Mouse (Mus musculus): ENCODE data around the gene Sned1. TPM values are rescaled to one million over a fixed set of nuclear protein-coding genes. Genes with fewer than 3 reads are reported as not detected.
A peak's percentile ranks its signal among the peaks of the same experiment; 100 is the strongest.

The Sned1 gene
- polyA plus RNA-seq, 1 experiment from 2014 or later: 5.1 TPM

- H3K4me1 ChIP-seq (replicated peaks; ENCODE audit: insufficient read depth, low read length): no peaks in the 10 kb centered on the region
- H3K36me3 ChIP-seq (ENCODE audit: insufficient read depth, low read length): peaks cover 40% of the 10 kb centered on the region
- TF ChIP-seq CTCF (IDR thresholded peaks at IDR 0.05; ENCODE audit: low read depth): no peak
- H3K9me3 ChIP-seq (replicated peaks; ENCODE audit: low read length): no peaks in the 10 kb centered on the region
- no peak overlapping the region for H3K9ac ChIP-seq (ENCODE audit: low read depth, low read length)
- 0 out of 2 replicates have a peak, but pooled peaks have one; percentile 61 for ATAC-seq (replicated peaks; ENCODE audit: low FRiP score, low read depth)
- H3K4me2 ChIP-seq (ENCODE audit: low read length): no peak overlapping the region
- no peak overlapping the region for H3K27ac ChIP-seq
- WGBS: 86% methylated on average over 3 of the region's 3 CpGs
- H3K27me3 ChIP-seq (ENCODE audit: insufficient read depth, low read length): no peaks in the 10 kb centered on the region
- DNase-seq (ENCODE audit: low spot score): no peak
- no peak overlapping the region for H3K4me3 ChIP-seq (replicated peaks; ENCODE audit: low read depth, low read length)
Observed at GRCm38 (mm10) chr1:93326446-93326845, 90.8 kb downstream of the Sned1 start.

- H3K27me3 ChIP-seq (ENCODE audit: insufficient read depth, low read length): no peaks in the 10 kb centered on the region
- DNase-seq (ENCODE audit: low spot score) (peak; percentile 4), ATAC-seq (replicated peaks; ENCODE audit: low FRiP score, low read depth) (no peak)
- no peaks in the 10 kb centered on the region for H3K9me3 ChIP-seq (replicated peaks; ENCODE audit: low read length)
- H3K27ac ChIP-seq: no peak overlapping the region
- no peak overlapping the region for H3K9ac ChIP-seq (ENCODE audit: low read depth, low read length)
- TF ChIP-seq CTCF (IDR thresholded peaks at IDR 0.05; ENCODE audit: low read depth): no peak
- H3K4me3 ChIP-seq (replicated peaks; ENCODE audit: low read depth, low read length): no peak overlapping the region
- 0 out of 2 replicates have a peak, but pooled peaks cover 3% of the 10 kb centered on the region for H3K36me3 ChIP-seq (ENCODE audit: insufficient read depth, low read length)
- no peaks in the 10 kb centered on the region for H3K4me1 ChIP-seq (replicated peaks; ENCODE audit: insufficient read depth, low read length)
- 66% methylated on average over 2 of the region's 2 CpGs for WGBS
- no peak overlapping the region for H3K4me2 ChIP-seq (ENCODE audit: low read length)
Observed at GRCm38 (mm10) chr1:93334621-93335020, 99.0 kb downstream of the Sned1 start.

- no peak for TF ChIP-seq CTCF (IDR thresholded peaks at IDR 0.05; ENCODE audit: low read depth)
- H3K27ac ChIP-seq: peak within 1 kb of the TSS; percentile 25; the same call in 1 of the 2 replicates
- H3K4me3 ChIP-seq (replicated peaks; ENCODE audit: low read depth, low read length): peak within 1 kb of the TSS; percentile 60
- 0 out of 2 replicates have a peak, but pooled peaks cover 8% of the 10 kb centered on the region for H3K36me3 ChIP-seq (ENCODE audit: insufficient read depth, low read length)
- H3K4me1 ChIP-seq (replicated peaks; ENCODE audit: insufficient read depth, low read length): 0 out of 2 replicates have a peak, but pooled peaks cover 3% of the 10 kb centered on the region
- no peaks in the 10 kb centered on the region for H3K27me3 ChIP-seq (ENCODE audit: insufficient read depth, low read length)
- H3K9me3 ChIP-seq (replicated peaks; ENCODE audit: low read length): no peaks in the 10 kb centered on the region
- DNase-seq (ENCODE audit: low spot score): peak; percentile 98
- WGBS: under 1% methylated on average over 63 of the region's 63 CpGs
- peak; percentile 94 for ATAC-seq (replicated peaks; ENCODE audit: low FRiP score, low read depth)
- peak within 1 kb of the TSS; percentile 80 for H3K4me2 ChIP-seq (ENCODE audit: low read length)
- H3K9ac ChIP-seq (ENCODE audit: low read depth, low read length): peak within 1 kb of the TSS; percentile 61
Observed at GRCm38 (mm10) chr1:93342648-93343503, 107.2 kb downstream of the Sned1 start, which contains the start of the genes Ppp1r7 and Pask. Gene Ppp1r7, plus strand, starts transcription at chr1:93342854. Gene Pask, minus strand, starts transcription at chr1:93343482.

GRCm38 (mm10) chr1:93343504-93344047, 107.9 kb downstream of the Sned1 start:
- WGBS: under 1% methylated on average over 39 of the region's 39 CpGs
- peak; percentile 95 for ATAC-seq (replicated peaks; ENCODE audit: low FRiP score, low read depth)

GRCm38 (mm10) chr1:93347176-93347575, 111.5 kb downstream of the Sned1 start:
- 0 out of 2 replicates have a peak, but pooled peaks cover 3% of the 10 kb centered on the region for H3K4me1 ChIP-seq (replicated peaks; ENCODE audit: insufficient read depth, low read length)
- H3K27me3 ChIP-seq (ENCODE audit: insufficient read depth, low read length): no peaks in the 10 kb centered on the region
- DNase-seq (ENCODE audit: low spot score) (no peak), ATAC-seq (replicated peaks; ENCODE audit: low FRiP score, low read depth) (no peak)
- H3K4me3 ChIP-seq (replicated peaks; ENCODE audit: low read depth, low read length): no peak overlapping the region
- H3K36me3 ChIP-seq (ENCODE audit: insufficient read depth, low read length): peaks cover 30% of the 10 kb centered on the region; the same call in 1 of the 2 replicates
- H3K27ac ChIP-seq: no peak overlapping the region
- TF ChIP-seq CTCF (IDR thresholded peaks at IDR 0.05; ENCODE audit: low read depth): no peak
- WGBS: 90% methylated on average over 5 of the region's 5 CpGs
- H3K4me2 ChIP-seq (ENCODE audit: low read length): no peak overlapping the region
- no peak overlapping the region for H3K9ac ChIP-seq (ENCODE audit: low read depth, low read length)
- no peaks in the 10 kb centered on the region for H3K9me3 ChIP-seq (replicated peaks; ENCODE audit: low read length)

More at GRCm38 (mm10) chr1:93343504-93344047, 107.9 kb downstream of the Sned1 start:
- peak overlapping the region; percentile 60 for H3K4me3 ChIP-seq (replicated peaks; ENCODE audit: low read depth, low read length)
- no peaks in the 10 kb centered on the region for H3K27me3 ChIP-seq (ENCODE audit: insufficient read depth, low read length)
- DNase-seq (ENCODE audit: low spot score): peak; percentile 99
- no peaks in the 10 kb centered on the region for H3K9me3 ChIP-seq (replicated peaks; ENCODE audit: low read length)
- H3K36me3 ChIP-seq (ENCODE audit: insufficient read depth, low read length): 0 out of 2 replicates have a peak, but pooled peaks cover 10% of the 10 kb centered on the region
- peak overlapping the region; percentile 61 for H3K9ac ChIP-seq (ENCODE audit: low read depth, low read length)
- H3K27ac ChIP-seq: peak overlapping the region; percentile 5; the same call in 1 of the 2 replicates
- peak; percentile 62 for TF ChIP-seq CTCF (IDR thresholded peaks at IDR 0.05; ENCODE audit: low read depth)
- H3K4me2 ChIP-seq (ENCODE audit: low read length): peak overlapping the region; percentile 80
- 0 out of 2 replicates have a peak, but pooled peaks cover 3% of the 10 kb centered on the region for H3K4me1 ChIP-seq (replicated peaks; ENCODE audit: insufficient read depth, low read length)

GRCm38 (mm10) chr1:93349701-93350100, 114.1 kb downstream of the Sned1 start:
- TF ChIP-seq CTCF (IDR thresholded peaks at IDR 0.05; ENCODE audit: low read depth): no peak
- Histone ChIP-seq H3K27me3 (ENCODE audit: insufficient read depth, low read length) (no peaks in the 10 kb centered on the region), H3K9ac (ENCODE audit: low read depth, low read length) (no peak overlapping the region), H3K27ac (no peak overlapping the region), H3K4me2 (ENCODE audit: low read length) (no peak overlapping the region), H3K4me1 (replicated peaks; ENCODE audit: insufficient read depth, low read length) (no peaks in the 10 kb centered on the region), H3K36me3 (ENCODE audit: insufficient read depth, low read length) (peaks cover 50% of the 10 kb centered on the region), H3K9me3 (replicated peaks; ENCODE audit: low read length) (no peaks in the 10 kb centered on the region), H3K4me3 (replicated peaks; ENCODE audit: low read depth, low read length) (no peak overlapping the region)
- 36% methylated on average over 4 of the region's 4 CpGs for WGBS
- no peak for DNase-seq (ENCODE audit: low spot score)
- no peak for ATAC-seq (replicated peaks; ENCODE audit: low FRiP score, low read depth)

Small RNA genes lying within 50 kb of the gene (microRNA-seq; reads per million reads assigned to microRNA genes)
- gene Mir6901 (0.80 reads per million), gene Mir6902 (not detected)

Other genes starting within 250 kb of the Sned1 start
- not detected in 2 replicates for gene Aqp12, start 229.5 kb upstream of the Sned1 start, polyA plus RNA-seq (2015; fragmentation: Nextera tagmentation; extraction: Ambion mirVana)
- 3.7 and 4.8 TPM in 2 replicates for gene Kif1a, start 133.9 kb upstream of the Sned1 start, polyA plus RNA-seq (2015; fragmentation: Nextera tagmentation; extraction: Ambion mirVana)
- gene Agxt, start 100.6 kb upstream of the Sned1 start, polyA plus RNA-seq (2015; fragmentation: Nextera tagmentation; extraction: Ambion mirVana): 0.24 and 0.33 TPM in 2 replicates
- 3.1 and 3.4 TPM in 2 replicates for gene 2310007B03Rik, start 74.9 kb upstream of the Sned1 start, polyA plus RNA-seq (2015; fragmentation: Nextera tagmentation; extraction: Ambion mirVana)
- 0.06 and 0.14 TPM in 2 replicates for gene Crocc2, start 67.1 kb upstream of the Sned1 start, polyA plus RNA-seq (2015; fragmentation: Nextera tagmentation; extraction: Ambion mirVana)
- 20.1 and 22.2 TPM in 2 replicates for gene Mterf4, start 70.1 kb downstream of the Sned1 start, polyA plus RNA-seq (2015; fragmentation: Nextera tagmentation; extraction: Ambion mirVana)
- gene Ppp1r7, start 107.0 kb downstream of the Sned1 start, polyA plus RNA-seq (2015; fragmentation: Nextera tagmentation; extraction: Ambion mirVana): 47.9 and 51.4 TPM in 2 replicates
- gene Pask, start 107.6 kb downstream of the Sned1 start, polyA plus RNA-seq (2015; fragmentation: Nextera tagmentation; extraction: Ambion mirVana): 6.0 and 7.2 TPM in 2 replicates
- 0.26 and 0.31 TPM in 2 replicates for gene Ano7, start 138.1 kb downstream of the Sned1 start, polyA plus RNA-seq (2015; fragmentation: Nextera tagmentation; extraction: Ambion mirVana)
- 151 and 160 TPM in 2 replicates for gene Hdlbp, start 243.0 kb downstream of the Sned1 start, polyA plus RNA-seq (2015; fragmentation: Nextera tagmentation; extraction: Ambion mirVana)

Measured in kidney, postnatal 0 days (tissue).